Mouse (Mus musculus) megakaryocyte, embryonic 14.5 days (primary cell): ENCODE results near the gene Anpep. TPM values are rescaled to one million over a fixed set of nuclear protein-coding genes. Genes with fewer than 3 reads are reported as not detected.

Experiments
- H3K27me3 ChIP-seq: replicated peaks from 2 replicates; pipeline ENCODE3; 2012; ENCODE audit warnings: inconsistent platforms
- H3K36me3 ChIP-seq: replicated peaks from 2 replicates; pipeline ENCODE3; 2012; ENCODE audit warnings: low read length, inconsistent platforms, mixed read lengths
- H3K4me1 ChIP-seq: 2 replicates; pipeline ENCODE4 v1.6.1; 2012; ENCODE audit warnings: inconsistent platforms
- H3K4me3 ChIP-seq: replicated peaks from 2 replicates; pipeline ENCODE3; 2012; ENCODE audit warnings: moderate library complexity, mild to moderate bottlenecking, inconsistent platforms
- H3K9me3 ChIP-seq: 2 replicates; pipeline ENCODE4 v1.6.1; 2012; ENCODE audit warnings: inconsistent platforms
- FLI1 ChIP-seq: IDR thresholded peaks from 2 replicates; pipeline ENCODE4 v1.6.1; 2012; ENCODE audit warnings: low read length, inconsistent platforms, mixed read lengths
- GATA1 ChIP-seq: IDR thresholded peaks from 3 replicates; pipeline ENCODE4 v1.6.1; 2012; ENCODE audit warnings: mixed read lengths, low read length, inconsistent platforms, borderline replicate concordance
- polyA plus RNA-seq: library from polyadenylated mRNA; stranded (reverse); fragments of >175 nt; gene quantifications from 2 replicates; pipeline ENCODE4 v1.2.3, GENCODE M21; 2012; ENCODE audit warnings: low replicate concordance; ENCODE audit not compliant: insufficient read depth

Gene Anpep
- 3.1 and 11.4 TPM in 2 replicates for polyA plus RNA-seq

GRCm38 (mm10) chr7:79860811-79861210 is at the start of gene Anpep:
Anpep (minus strand) TSS chr7:79861059.
- Histone ChIP-seq H3K4me1 (peaks cover 22% of the 10 kb centered on the region), H3K36me3 (no peaks in the 10 kb centered on the region), H3K9me3 (no peaks in the 10 kb centered on the region), H3K4me3 (no peak within 1 kb of the TSS), H3K27me3 (peaks cover 53% of the 10 kb centered on the region)
- TF ChIP-seq GATA1: no peak
- TF ChIP-seq FLI1: no peak

DNA sequence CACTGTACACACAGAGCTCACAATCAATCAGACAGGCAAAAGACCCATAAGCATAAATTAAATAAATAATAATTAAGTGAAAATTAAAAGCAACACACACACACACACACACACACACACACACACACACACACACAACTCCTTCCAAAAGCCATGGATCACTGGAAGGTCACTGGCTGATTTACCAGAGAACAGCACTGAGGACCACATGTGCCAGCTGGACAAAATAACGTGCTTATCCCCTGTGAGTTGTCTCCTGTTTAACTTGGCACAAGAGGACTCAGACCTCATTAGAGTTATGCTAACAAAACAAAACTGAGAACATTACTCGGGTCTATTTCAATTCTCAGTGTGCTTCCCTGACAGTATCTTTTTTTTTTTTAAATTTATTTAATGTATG is 46.5 kb upstream of the Anpep start:
- H3K9me3 ChIP-seq: no peaks in the 10 kb centered on the region
- no peak overlapping the region for H3K4me3 ChIP-seq
- TF ChIP-seq GATA1: no peak
- TF ChIP-seq FLI1: no peak
- H3K27me3 ChIP-seq: no peaks in the 10 kb centered on the region
- peaks cover 9% of the 10 kb centered on the region for H3K4me1 ChIP-seq
- H3K36me3 ChIP-seq: peaks cover 76% of the 10 kb centered on the region

DNA sequence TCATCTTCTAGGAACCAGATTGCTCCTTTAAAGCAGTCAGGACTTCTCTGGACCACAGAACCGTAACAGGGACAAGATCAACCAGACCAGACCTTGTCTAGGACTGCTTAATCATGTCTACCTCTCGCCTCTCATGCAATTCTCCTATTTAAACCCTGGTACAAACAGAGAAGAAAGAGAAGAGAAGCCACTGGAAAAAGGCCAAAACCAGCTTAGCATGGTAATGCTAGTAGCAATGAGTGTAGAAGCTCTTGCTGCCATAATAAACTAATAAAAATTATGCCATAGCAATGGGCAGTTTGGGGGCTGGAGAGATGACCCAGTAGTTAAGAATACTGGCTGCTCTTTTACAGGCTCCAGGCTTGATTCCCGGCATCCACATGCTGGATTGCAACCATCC is 46.1 kb upstream of the Anpep start:
- peaks cover 9% of the 10 kb centered on the region for H3K4me1 ChIP-seq
- no peak overlapping the region for H3K4me3 ChIP-seq
- no peaks in the 10 kb centered on the region for H3K27me3 ChIP-seq
- H3K9me3 ChIP-seq: no peaks in the 10 kb centered on the region
- TF ChIP-seq GATA1: no peak
- no peak for TF ChIP-seq FLI1
- H3K36me3 ChIP-seq: peaks cover 80% of the 10 kb centered on the region

DNA sequence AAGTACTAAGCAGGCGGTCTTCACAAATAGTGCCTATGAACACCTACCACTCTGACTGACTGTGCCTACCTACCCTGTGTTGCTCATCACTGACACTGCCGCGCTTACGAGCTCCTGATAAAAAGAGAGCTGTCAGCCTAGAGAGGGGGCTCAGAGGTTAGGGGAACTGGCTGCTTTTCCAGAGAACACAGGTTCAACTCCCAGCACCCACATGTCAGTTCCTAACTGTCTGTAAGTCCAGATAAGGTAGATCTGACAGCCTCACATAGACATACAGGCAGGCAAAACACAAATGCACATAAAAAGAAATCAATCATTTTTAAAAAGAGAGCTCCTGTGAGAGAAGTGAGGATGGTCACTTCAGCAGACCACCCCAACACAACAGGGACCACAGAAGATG is 44.3 kb upstream of the Anpep start:
- Histone ChIP-seq H3K4me3 (no peak overlapping the region), H3K27me3 (no peaks in the 10 kb centered on the region), H3K4me1 (peaks cover 18% of the 10 kb centered on the region), H3K9me3 (no peaks in the 10 kb centered on the region), H3K36me3 (peaks cover 81% of the 10 kb centered on the region)
- TF ChIP-seq FLI1 (no peak), GATA1 (no peak)

- peaks cover 21% of the 10 kb centered on the region for H3K4me1 ChIP-seq
- no peak for TF ChIP-seq FLI1
- TF ChIP-seq GATA1: no peak
- no peak overlapping the region for H3K4me3 ChIP-seq
- H3K9me3 ChIP-seq: no peaks in the 10 kb centered on the region
- peaks cover 82% of the 10 kb centered on the region for H3K36me3 ChIP-seq
- no peaks in the 10 kb centered on the region for H3K27me3 ChIP-seq
These were observed 42.4 kb upstream of the Anpep start for GRCm38 (mm10) chr7:79903160-79903792.

- no peaks in the 10 kb centered on the region for H3K9me3 ChIP-seq
- H3K36me3 ChIP-seq: peaks cover 81% of the 10 kb centered on the region
- H3K27me3 ChIP-seq: no peaks in the 10 kb centered on the region
These were observed 39.9 kb upstream of the Anpep start for GRCm38 (mm10) chr7:79900753-79901152.

DNA sequence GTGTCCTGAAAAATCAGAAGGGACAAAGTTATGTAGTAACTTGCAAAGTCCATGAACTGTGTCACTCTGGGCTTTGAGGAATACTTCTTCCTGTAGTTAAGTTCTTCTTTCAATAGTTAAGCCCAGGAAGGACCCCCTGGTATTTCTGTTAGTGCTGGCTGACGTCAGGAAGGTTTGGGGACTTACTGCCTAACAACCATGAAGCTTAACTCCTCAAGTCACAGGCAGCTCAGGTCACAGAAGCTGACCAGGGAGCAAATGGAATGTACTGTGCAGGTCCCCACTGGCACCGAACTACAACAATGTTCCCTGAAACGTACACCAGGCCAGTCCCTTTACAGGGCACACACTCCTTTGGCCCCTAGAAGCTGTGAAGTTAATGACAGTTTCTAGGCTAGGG is 34.4 kb upstream of the Anpep start:
- Histone ChIP-seq H3K27me3 (no peaks in the 10 kb centered on the region), H3K9me3 (no peaks in the 10 kb centered on the region), H3K36me3 (peaks cover 81% of the 10 kb centered on the region), H3K4me1 (peaks cover 22% of the 10 kb centered on the region), H3K4me3 (no peak overlapping the region)
- TF ChIP-seq GATA1 (no peak), FLI1 (no peak)

More at GRCm38 (mm10) chr7:79900753-79901152, 39.9 kb upstream of the Anpep start:
- Histone ChIP-seq H3K4me1 (peaks cover 34% of the 10 kb centered on the region), H3K4me3 (no peak overlapping the region)
- TF ChIP-seq GATA1: no peak
- no peak for TF ChIP-seq FLI1

DNA sequence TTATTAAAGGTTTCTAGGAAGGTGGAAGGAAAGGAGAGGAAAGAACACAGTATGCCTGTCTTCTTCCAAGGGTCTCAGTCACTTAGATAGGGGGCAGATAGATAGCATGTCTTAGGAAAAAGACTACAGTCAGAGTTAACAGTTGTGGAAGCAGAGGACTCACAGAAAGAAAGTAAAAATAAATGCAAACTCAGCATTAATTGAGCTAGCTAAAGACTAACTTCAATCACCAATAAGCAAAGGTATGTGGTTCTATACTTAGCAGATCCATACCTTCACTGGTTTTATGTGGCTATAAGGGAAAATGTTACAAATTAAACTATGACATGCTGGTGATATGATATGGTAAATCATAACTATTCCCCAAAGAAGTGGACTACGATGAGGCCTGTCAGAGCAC is 33.9 kb upstream of the Anpep start:
- H3K9me3 ChIP-seq: no peaks in the 10 kb centered on the region
- no peaks in the 10 kb centered on the region for H3K27me3 ChIP-seq
- H3K4me1 ChIP-seq: peaks cover 22% of the 10 kb centered on the region
- peaks cover 79% of the 10 kb centered on the region for H3K36me3 ChIP-seq
- H3K4me3 ChIP-seq: no peak overlapping the region
- TF ChIP-seq GATA1 (no peak), FLI1 (no peak)

GRCm38 (mm10) chr7:79892576-79893428 is 31.9 kb upstream of the Anpep start:
- Histone ChIP-seq H3K36me3 (peaks cover 73% of the 10 kb centered on the region), H3K4me3 (no peak overlapping the region), H3K27me3 (no peaks in the 10 kb centered on the region), H3K4me1 (peaks cover 18% of the 10 kb centered on the region), H3K9me3 (no peaks in the 10 kb centered on the region)
- no peak for TF ChIP-seq FLI1
- TF ChIP-seq GATA1: no peak
